Mouse (Mus musculus) lung, postnatal 0 days (tissue): Measurements from ENCODE around the gene Lars2. TPM values are rescaled to one million over a fixed set of nuclear protein-coding genes. Genes with fewer than 3 reads are reported as not detected.
"Not testable (repeated sequence)": the region's sequence is repeated elsewhere in the genome, so short reads cannot be mapped to it uniquely, and the experiment has no call there.

ENCODE experiments used
- ATAC-seq: fragments of 200-750 bp; cut with Nextera tagmentation; 2 replicates; pipeline ENCODE4 v1.8.0; 2017; ENCODE audit warnings: moderate library complexity
- DNase-seq: peaks from one replicate; pipeline ENCODE4 v3.0.0-alpha.2; 2016; ENCODE audit warnings: low spot score
- H3K27ac ChIP-seq: fragments of 300-500 bp; sonication (generic); 2 replicates; pipeline ENCODE4 v1.5.1; 2014; ENCODE audit warnings: antibody characterized with exemption, mild to moderate bottlenecking, low read length, mixed read lengths
- H3K27me3 ChIP-seq: fragments of 300-500 bp; sonication (generic); replicated peaks from 2 replicates; pipeline ENCODE4 v1.6.1; 2014; ENCODE audit warnings: low read length, mixed read lengths; ENCODE audit not compliant: insufficient read depth
- H3K36me3 ChIP-seq: fragments of 300-500 bp; sonication (generic); 2 replicates; pipeline ENCODE4 v1.6.1; 2014; ENCODE audit warnings: low read length, mixed read lengths; ENCODE audit not compliant: insufficient read depth
- H3K4me1 ChIP-seq: fragments of 300-500 bp; sonication (generic); 2 replicates; pipeline ENCODE4 v1.6.1; 2014; ENCODE audit warnings: antibody characterized with exemption, low read depth, low read length, mixed read lengths; ENCODE audit not compliant: insufficient read depth
- H3K4me2 ChIP-seq: fragments of 300-500 bp; sonication (generic); replicated peaks from 2 replicates; pipeline ENCODE4 v1.6.1; 2014; ENCODE audit warnings: low read depth, mild to moderate bottlenecking, low read length, moderate library complexity, mixed read lengths
- H3K4me3 ChIP-seq: fragments of 300-500 bp; sonication (generic); 2 replicates; pipeline ENCODE4 v1.5.1; 2014; ENCODE audit warnings: low read depth, low read length
- H3K9ac ChIP-seq: fragments of 300-500 bp; sonication (generic); replicated peaks from 2 replicates; pipeline ENCODE4 v1.6.1; 2014; ENCODE audit warnings: low read depth, mild to moderate bottlenecking
- H3K9me3 ChIP-seq: fragments of 300-500 bp; sonication (generic); 2 replicates; pipeline ENCODE4 v1.6.1; 2016; ENCODE audit warnings: low read length, mixed read lengths
- CTCF ChIP-seq: IDR thresholded peaks from 2 replicates; pipeline ENCODE4 v1.5.1; 2016; ENCODE audit warnings: antibody characterized with exemption, mild to moderate bottlenecking
- EP300 ChIP-seq: IDR thresholded peaks from 2 replicates; pipeline ENCODE4 v1.6.1; 2016; ENCODE audit warnings: antibody characterized with exemption, mild to moderate bottlenecking, control low read depth
- WGBS: fragments of 180-500 bp; shearing (Covaris S2); extraction: QIAGEN DNeasy Blood & Tissue Kit; methylation state at CpG from one replicate; pipeline ENCODE4 v1.1.7; 2014; 5-methylcytosine and 5-hydroxymethylcytosine counted together
- polyA plus RNA-seq: library from polyadenylated mRNA; unstranded; fragments of >200 nt; fragmentation: Nextera tagmentation; extraction: Ambion mirVana; gene quantifications from 2 replicates; pipeline ENCODE4 v1.2.1, GENCODE M21; 2015

The Lars2 gene
- polyA plus RNA-seq, 1 experiment from 2014 or later, result 1,202 TPM

GRCm38 (mm10) chr9:123335044-123335670, 31.6 kb upstream of the Lars2 start:
- WGBS, result 58% methylated on average over 5 of the region's 5 CpGs
- no peaks in the 10 kb centered on the region for H3K9me3 ChIP-seq

GRCm38 (mm10) chr9:123339651-123340144, 27.0 kb upstream of the Lars2 start:
- DNase-seq (peak; percentile 27), ATAC-seq (peak; percentile 60)
- WGBS, result 15% methylated on average over 3 of the region's 3 CpGs
- H3K4me3 ChIP-seq, result no peak overlapping the region
- H3K36me3 ChIP-seq, result no peaks in the 10 kb centered on the region
- no peaks in the 10 kb centered on the region for H3K9me3 ChIP-seq
- peaks cover 7% of the 10 kb centered on the region; the same call in 1 of the 2 replicates for H3K4me1 ChIP-seq
- H3K4me2 ChIP-seq, result no peak overlapping the region
- H3K9ac ChIP-seq, result no peak overlapping the region
- H3K27me3 ChIP-seq, result no peaks in the 10 kb centered on the region
- TF ChIP-seq EP300, result peak; percentile 32; the same call in 1 of the 2 replicates
- TF ChIP-seq CTCF, result no peak
- H3K27ac ChIP-seq, result no peak overlapping the region

More at GRCm38 (mm10) chr9:123335044-123335670, 31.6 kb upstream of the Lars2 start:
- Histone ChIP-seq H3K4me2 (no peak overlapping the region), H3K27ac (no peak overlapping the region), H3K36me3 (no peaks in the 10 kb centered on the region), H3K9ac (no peak overlapping the region), H3K4me3 (no peak overlapping the region), H3K4me1 (peaks cover 3% of the 10 kb centered on the region; the same call in 1 of the 2 replicates), H3K27me3 (no peaks in the 10 kb centered on the region)
- ATAC-seq (no peak), DNase-seq (no peak)
- TF ChIP-seq EP300 (no peak), CTCF (no peak)

- Histone ChIP-seq H3K9ac (no peak overlapping the region), H3K9me3 (no peaks in the 10 kb centered on the region), H3K27ac (no peak overlapping the region), H3K4me2 (no peak overlapping the region), H3K27me3 (no peaks in the 10 kb centered on the region), H3K4me1 (peaks cover 7% of the 10 kb centered on the region; the same call in 1 of the 2 replicates), H3K4me3 (no peak overlapping the region), H3K36me3 (no peaks in the 10 kb centered on the region)
- TF ChIP-seq EP300 (no peak), CTCF (no peak)
- DNase-seq (peak; percentile 66), ATAC-seq (peak; percentile 55)
- 46% methylated on average over 6 of the region's 6 CpGs for WGBS
Measured at GRCm38 (mm10) chr9:123341256-123341655, 25.5 kb upstream of the Lars2 start.

DNA sequence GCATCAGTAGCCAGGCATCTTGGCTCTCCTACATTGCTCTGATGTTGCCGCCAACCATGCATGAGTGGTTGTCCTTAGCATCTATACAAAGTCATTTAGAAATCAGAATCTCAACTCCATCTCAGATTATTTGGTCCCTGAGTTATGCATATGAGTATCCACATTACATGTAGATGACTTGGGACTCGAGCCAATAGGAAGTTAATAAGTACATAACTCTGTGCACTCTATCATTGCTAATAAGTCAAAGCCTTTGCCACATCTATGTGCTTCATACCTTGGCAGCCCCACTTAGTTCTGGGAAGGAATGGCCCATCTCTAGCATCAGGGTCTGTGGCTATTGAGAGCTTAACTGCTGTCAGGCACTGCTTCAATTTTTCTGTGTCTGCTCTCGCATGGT, 23.7 kb upstream of the Lars2 start:
- TF ChIP-seq EP300, result no peak
- no peak for TF ChIP-seq CTCF
- ATAC-seq (no peak), DNase-seq (no peak)
- Histone ChIP-seq H3K27ac (no peak overlapping the region), H3K36me3 (no peaks in the 10 kb centered on the region), H3K9me3 (no peaks in the 10 kb centered on the region), H3K27me3 (no peaks in the 10 kb centered on the region), H3K4me1 (peaks cover 7% of the 10 kb centered on the region; the same call in 1 of the 2 replicates), H3K4me2 (no peak overlapping the region), H3K9ac (no peak overlapping the region), H3K4me3 (no peak overlapping the region)
- 47% methylated on average over 3 of the region's 3 CpGs for WGBS

GRCm38 (mm10) chr9:123349286-123349685, 17.4 kb upstream of the Lars2 start:
- 100% methylated on average over 1 of the region's 1 CpGs for WGBS
- not testable (repeated sequence) for H3K27me3 ChIP-seq, H3K9ac ChIP-seq, H3K9me3 ChIP-seq, DNase-seq, H3K4me2 ChIP-seq, H3K36me3 ChIP-seq, H3K4me1 ChIP-seq, H3K27ac ChIP-seq, ATAC-seq, H3K4me3 ChIP-seq

- H3K4me1 ChIP-seq, result no peaks in the 10 kb centered on the region
- no peak overlapping the region for H3K27ac ChIP-seq
- no peak for ATAC-seq
- H3K4me3 ChIP-seq, result no peak overlapping the region
- no peak overlapping the region for H3K4me2 ChIP-seq
- H3K36me3 ChIP-seq, result no peaks in the 10 kb centered on the region
- TF ChIP-seq CTCF (no peak), EP300 (no peak)
- no peak for DNase-seq
- no peaks in the 10 kb centered on the region for H3K27me3 ChIP-seq
- H3K9me3 ChIP-seq, result no peaks in the 10 kb centered on the region
- no peak overlapping the region for H3K9ac ChIP-seq
- WGBS, result 41% methylated on average over 3 of the region's 3 CpGs
Measured at GRCm38 (mm10) chr9:123359981-123360380, 6.7 kb upstream of the Lars2 start.
